Mouse (Mus musculus): ENCODE results near the gene Rac1. TPM values are rescaled to one million over a fixed set of nuclear protein-coding genes. Genes with fewer than 3 reads are reported as not detected.
A peak's percentile ranks its signal among the peaks of the same experiment; 100 is the strongest.

The Rac1 gene
- polyA plus RNA-seq, 1 experiment from 2014 or later: 383 TPM

DNA sequence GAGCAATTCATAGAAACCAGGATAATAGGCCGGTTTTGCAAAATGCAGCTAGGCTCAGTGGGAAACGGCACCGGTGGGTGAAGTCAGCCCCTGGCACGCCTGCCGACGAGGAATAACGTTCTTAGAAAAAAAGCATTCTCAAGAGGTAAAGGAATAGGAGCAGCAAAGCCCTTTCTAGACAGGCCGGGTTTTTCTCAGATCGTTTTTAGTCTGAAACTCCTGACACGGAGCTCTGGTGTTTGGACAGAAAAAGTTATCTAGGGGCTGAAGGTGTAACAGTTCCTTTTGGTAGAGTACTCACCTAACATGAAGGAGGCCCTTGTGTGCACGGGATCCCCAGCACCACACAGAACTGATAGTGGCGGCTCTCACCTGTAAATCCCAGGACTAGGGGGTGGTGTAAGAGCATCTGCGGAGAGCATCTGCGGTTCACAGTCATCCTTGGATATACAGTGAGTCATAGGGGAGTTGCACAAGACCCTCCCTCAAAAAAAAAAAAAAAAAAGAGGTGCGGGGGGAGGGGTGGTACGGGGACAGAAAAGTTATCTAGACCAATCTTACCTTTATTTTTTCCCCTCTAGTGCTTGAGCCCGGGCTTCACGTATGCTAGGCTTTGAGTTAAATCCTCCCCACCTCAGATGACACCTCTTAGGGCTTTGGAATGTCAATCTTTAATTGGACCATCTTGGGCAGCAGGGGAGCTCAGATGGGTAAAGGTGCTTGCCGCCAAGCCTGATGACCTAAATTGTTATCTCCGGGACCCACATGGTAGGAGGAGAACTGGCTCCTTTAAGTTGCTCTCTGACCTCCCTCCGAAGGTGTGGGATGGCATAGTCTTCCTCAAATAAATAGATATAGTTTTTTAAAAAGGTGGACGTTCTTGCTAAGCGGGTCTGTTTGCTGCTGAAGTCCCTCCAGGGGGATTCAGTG, 62.4 kb downstream of the Rac1 start:
- peak overlapping the region; percentile 72 for H3K4me2 ChIP-seq (ENCODE audit: low read length)
- peak overlapping the region; percentile 76 for H3K9ac ChIP-seq (ENCODE audit: low read length)
- H3K4me1 ChIP-seq (ENCODE audit: control insufficient read depth, insufficient read depth, low read length): peaks cover 7% of the 10 kb centered on the region; the same call in 1 of the 2 replicates
- 32% methylated on average over 23 of the region's 23 CpGs for WGBS
- H3K27me3 ChIP-seq (replicated peaks; ENCODE audit: control insufficient read depth, insufficient read depth, low read length): no peaks in the 10 kb centered on the region
- H3K9me3 ChIP-seq (replicated peaks; ENCODE audit: control insufficient read depth, low read length): no peaks in the 10 kb centered on the region
- peak; percentile 19 for DNase-seq (ENCODE audit: low spot score)
- peaks cover 29% of the 10 kb centered on the region for H3K36me3 ChIP-seq (ENCODE audit: control insufficient read depth, insufficient read depth, low read length)
- no peak overlapping the region for H3K27ac ChIP-seq (ENCODE audit: low read depth, low read length)
- ATAC-seq: no peak
- H3K4me3 ChIP-seq (ENCODE audit: low read depth, low read length): peak overlapping the region; percentile 71

DNA sequence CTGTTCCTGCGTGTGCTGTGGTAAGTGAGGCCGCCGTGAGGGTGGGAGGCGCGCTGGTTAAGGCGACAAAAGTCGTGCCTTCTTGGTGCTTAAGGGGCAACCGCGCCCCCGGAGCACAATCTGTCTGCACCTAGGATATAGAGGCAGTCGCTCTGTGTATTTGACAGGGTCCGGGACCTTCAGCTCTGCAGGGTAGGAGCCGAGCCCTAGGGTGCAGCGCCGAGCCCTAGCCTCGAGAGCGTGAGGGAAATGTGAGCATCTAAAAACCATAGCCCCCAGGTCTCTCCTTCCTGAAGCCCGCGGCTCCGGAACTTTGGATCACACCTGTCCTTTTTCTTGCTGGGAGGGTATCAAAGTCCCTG, 63.1 kb downstream of the Rac1 start:
- H3K27ac ChIP-seq (ENCODE audit: low read depth, low read length): peak overlapping the region; percentile 52; the same call in 1 of the 2 replicates
- peak overlapping the region; percentile 71 for H3K4me3 ChIP-seq (ENCODE audit: low read depth, low read length)
- peak overlapping the region; percentile 72 for H3K4me2 ChIP-seq (ENCODE audit: low read length)
- WGBS: under 1% methylated on average over 20 of the region's 20 CpGs
- peaks cover 7% of the 10 kb centered on the region; the same call in 1 of the 2 replicates for H3K4me1 ChIP-seq (ENCODE audit: control insufficient read depth, insufficient read depth, low read length)
- H3K9ac ChIP-seq (ENCODE audit: low read length): peak overlapping the region; percentile 76
- no peaks in the 10 kb centered on the region for H3K9me3 ChIP-seq (replicated peaks; ENCODE audit: control insufficient read depth, low read length)
- ATAC-seq (peak; percentile 78), DNase-seq (ENCODE audit: low spot score) (no peak)
- H3K36me3 ChIP-seq (ENCODE audit: control insufficient read depth, insufficient read depth, low read length): peaks cover 26% of the 10 kb centered on the region
- H3K27me3 ChIP-seq (replicated peaks; ENCODE audit: control insufficient read depth, insufficient read depth, low read length): no peaks in the 10 kb centered on the region

DNA sequence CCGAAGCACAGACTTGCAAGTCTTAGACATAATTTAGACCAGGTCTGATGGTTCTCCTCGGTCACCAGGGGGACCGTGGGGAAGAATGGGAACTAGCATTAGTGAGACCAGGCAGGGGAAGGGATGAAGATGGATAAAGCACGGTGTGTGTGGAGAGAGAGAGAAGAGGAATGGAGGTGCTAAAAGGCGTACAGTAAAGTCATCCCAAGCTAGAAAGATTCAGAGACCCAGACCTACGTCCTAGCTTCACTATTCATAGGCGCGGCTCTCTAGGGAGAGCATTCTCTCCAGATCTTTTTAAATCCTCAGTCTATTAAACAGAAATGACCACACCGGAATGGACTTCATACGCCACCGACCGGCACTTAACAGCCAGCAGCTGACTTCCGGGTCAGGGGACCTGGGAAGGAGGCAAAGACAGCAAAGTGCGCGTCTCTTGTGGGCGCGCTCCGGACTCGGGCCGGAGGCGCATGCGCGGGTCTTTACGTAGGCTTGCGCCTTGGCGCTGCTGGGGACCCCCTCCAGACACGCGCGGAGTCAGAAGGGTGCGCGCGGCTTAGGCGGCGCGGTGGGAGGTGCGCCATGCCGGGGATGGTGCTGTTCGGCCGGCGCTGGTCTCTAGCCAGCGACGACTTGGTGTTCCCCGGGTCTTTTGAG, 63.6 kb downstream of the Rac1 start, which contains the start of gene Daglb:
Daglb (plus strand) TSS at position 485 of the 657 bp plus-strand sequence.
- DNase-seq (ENCODE audit: low spot score): peak; percentile 96
- H3K27ac ChIP-seq (ENCODE audit: low read depth, low read length): peak within 1 kb of the TSS; percentile 52; the same call in 1 of the 2 replicates
- WGBS: 3% methylated on average over 43 of the region's 43 CpGs
- H3K4me3 ChIP-seq (ENCODE audit: low read depth, low read length): peak within 1 kb of the TSS; percentile 71
- H3K36me3 ChIP-seq (ENCODE audit: control insufficient read depth, insufficient read depth, low read length): peaks cover 21% of the 10 kb centered on the region
- ATAC-seq: peak; percentile 99
- H3K9ac ChIP-seq (ENCODE audit: low read length): peak within 1 kb of the TSS; percentile 76
- peaks cover 7% of the 10 kb centered on the region; the same call in 1 of the 2 replicates for H3K4me1 ChIP-seq (ENCODE audit: control insufficient read depth, insufficient read depth, low read length)
- H3K4me2 ChIP-seq (ENCODE audit: low read length): peak within 1 kb of the TSS; percentile 72
- no peaks in the 10 kb centered on the region for H3K9me3 ChIP-seq (replicated peaks; ENCODE audit: control insufficient read depth, low read length)
- no peaks in the 10 kb centered on the region for H3K27me3 ChIP-seq (replicated peaks; ENCODE audit: control insufficient read depth, insufficient read depth, low read length)

DNA sequence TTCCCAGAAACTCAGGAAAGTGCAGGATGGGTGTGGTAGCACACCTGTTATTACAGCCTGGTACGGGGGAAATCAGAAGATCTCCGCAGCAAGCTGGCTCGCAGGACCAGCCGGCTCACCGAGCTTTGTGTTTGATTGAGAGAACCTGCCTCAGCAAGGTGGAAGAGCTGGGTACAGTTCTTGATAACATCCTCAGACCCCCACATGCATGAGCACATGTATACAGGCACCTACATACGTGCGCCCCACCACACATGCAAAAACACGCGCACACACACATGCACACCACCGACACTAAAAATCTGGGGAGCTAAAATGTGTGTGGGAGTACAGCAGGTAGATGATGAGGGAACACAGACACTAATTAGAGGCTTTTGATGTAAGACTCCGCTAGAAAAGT, 64.2 kb downstream of the Rac1 start:
- H3K4me3 ChIP-seq (ENCODE audit: low read depth, low read length): peak overlapping the region; percentile 71
- H3K4me1 ChIP-seq (ENCODE audit: control insufficient read depth, insufficient read depth, low read length): peaks cover 7% of the 10 kb centered on the region; the same call in 1 of the 2 replicates
- peak overlapping the region; percentile 72 for H3K4me2 ChIP-seq (ENCODE audit: low read length)
- peaks cover 18% of the 10 kb centered on the region for H3K36me3 ChIP-seq (ENCODE audit: control insufficient read depth, insufficient read depth, low read length)
- 80% methylated on average over 11 of the region's 11 CpGs for WGBS
- no peaks in the 10 kb centered on the region for H3K27me3 ChIP-seq (replicated peaks; ENCODE audit: control insufficient read depth, insufficient read depth, low read length)
- no peak for DNase-seq (ENCODE audit: low spot score)
- peak overlapping the region; percentile 76 for H3K9ac ChIP-seq (ENCODE audit: low read length)
- H3K9me3 ChIP-seq (replicated peaks; ENCODE audit: control insufficient read depth, low read length): no peaks in the 10 kb centered on the region
- H3K27ac ChIP-seq (ENCODE audit: low read depth, low read length): no peak overlapping the region
- no peak for ATAC-seq

Other genes starting within 250 kb of the Rac1 start
- gene Zfp853, start 234.4 kb downstream of the Rac1 start, polyA plus RNA-seq (2014; fragmentation: Nextera tagmentation; extraction: Ambion mirVana): 0.07 TPM in 1 of 2 replicates, not detected in the other
- gene E130309D02Rik, start 212.7 kb downstream of the Rac1 start, polyA plus RNA-seq (2014; fragmentation: Nextera tagmentation; extraction: Ambion mirVana): 32.3 and 39.3 TPM in 2 replicates
- gene Zdhhc4, start 198.8 kb downstream of the Rac1 start, polyA plus RNA-seq (2014; fragmentation: Nextera tagmentation; extraction: Ambion mirVana): 68.3 and 71.5 TPM in 2 replicates
- 0.18 and 0.77 TPM in 2 replicates for gene Grid2ip, start 170.7 kb downstream of the Rac1 start, polyA plus RNA-seq (2014; fragmentation: Nextera tagmentation; extraction: Ambion mirVana)
- gene Kdelr2, start 124.2 kb downstream of the Rac1 start, polyA plus RNA-seq (2014; fragmentation: Nextera tagmentation; extraction: Ambion mirVana): 137 and 144 TPM in 2 replicates
- gene Daglb, start 63.5 kb downstream of the Rac1 start, polyA plus RNA-seq (2014; fragmentation: Nextera tagmentation; extraction: Ambion mirVana): 9.7 and 11.2 TPM in 2 replicates
- 26.1 and 34.1 TPM in 2 replicates for gene Cyth3, start 94.4 kb upstream of the Rac1 start, polyA plus RNA-seq (2014; fragmentation: Nextera tagmentation; extraction: Ambion mirVana)
- gene Usp42, start 204.2 kb upstream of the Rac1 start, polyA plus RNA-seq (2014; fragmentation: Nextera tagmentation; extraction: Ambion mirVana): 21.7 and 29.1 TPM in 2 replicates